Mouse (Mus musculus): ENCODE results near the gene Tap2.

GRCm38 (mm10) chr17:34165033-34165730 lies 38.1 kb upstream of the Tap2 start:
- TF ChIP-seq CTCF (IDR thresholded peaks at IDR 0.05; ENCODE audit: low read depth) (peak; percentile 55), EP300 (optimal IDR thresholded peaks at IDR 0.05) (no peak)

All from stomach, postnatal 0 days (tissue).